Mouse (Mus musculus): ENCODE measurements at regions not wholly inside any gene's neighbourhood (a gene's known extent, or its start where the extent isn't known, plus 50 kb on each side); places are given as distances from the start of the nearest gene placed in this dataset.

DNA sequence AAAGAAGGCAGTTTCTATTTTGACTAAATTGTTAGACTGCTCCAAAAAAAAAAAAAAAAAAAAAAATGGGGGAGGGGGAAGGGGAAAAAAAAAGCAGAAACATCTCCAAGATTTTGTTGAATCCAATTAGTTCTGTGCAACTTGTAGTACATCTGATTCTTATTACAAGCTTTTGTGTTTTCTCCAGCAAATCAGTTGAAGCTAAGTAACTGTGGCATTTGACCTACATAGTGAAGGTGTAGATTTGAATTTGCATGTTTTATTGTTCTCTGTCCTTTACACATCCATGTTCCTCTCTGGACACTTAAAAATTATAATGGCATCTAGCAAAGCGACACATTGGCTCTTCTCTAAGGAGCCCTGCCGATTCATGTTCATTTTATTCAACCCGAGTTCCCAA lies 192.6 kb downstream of the Pax3 start:
- 86% methylated on average over 3 of the region's 3 CpGs for WGBS
- Histone ChIP-seq H3K4me1 (ENCODE audit: control insufficient read depth, insufficient read depth, low read length) (peaks cover 2% of the 10 kb centered on the region; the same call in 1 of the 2 replicates), H3K4me3 (ENCODE audit: low read depth, low read length) (no peak overlapping the region), H3K9me3 (replicated peaks; ENCODE audit: control insufficient read depth, low read length, poor library complexity, severe bottlenecking) (no peaks in the 10 kb centered on the region), H3K36me3 (ENCODE audit: control insufficient read depth, insufficient read depth, low read length) (no peaks in the 10 kb centered on the region), H3K4me2 (ENCODE audit: low read length) (no peak overlapping the region), H3K27me3 (ENCODE audit: control insufficient read depth, insufficient read depth, low read depth, low read length) (no peaks in the 10 kb centered on the region), H3K27ac (ENCODE audit: low read length) (no peak overlapping the region), H3K9ac (ENCODE audit: low read depth, low read length) (no peak overlapping the region)
- no peak for ATAC-seq

DNA sequence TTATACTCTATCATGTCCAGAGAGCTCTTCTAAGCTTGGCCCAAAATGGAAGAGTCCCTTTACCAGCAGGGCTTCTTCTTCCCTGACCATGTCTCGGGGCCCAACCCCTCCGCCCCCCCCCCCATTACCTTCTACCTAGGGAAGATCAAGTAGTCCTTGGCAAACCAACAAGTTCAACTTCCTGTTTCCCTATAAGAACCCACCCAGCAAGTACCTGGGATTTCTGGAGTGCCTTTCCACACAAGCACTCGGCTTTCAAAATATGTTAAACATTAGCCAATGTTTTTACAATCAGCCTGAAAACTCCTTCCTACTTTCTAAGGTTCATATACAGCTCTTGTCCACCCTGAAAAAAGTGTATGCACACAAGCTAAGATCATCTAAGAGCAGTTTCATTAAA lies 198.2 kb downstream of the Pax3 start:
- ATAC-seq = no peak
- Histone ChIP-seq H3K27me3 (ENCODE audit: control insufficient read depth, insufficient read depth, low read depth, low read length) (no peaks in the 10 kb centered on the region), H3K27ac (ENCODE audit: low read length) (no peak overlapping the region), H3K4me1 (ENCODE audit: control insufficient read depth, insufficient read depth, low read length) (no peaks in the 10 kb centered on the region), H3K9me3 (replicated peaks; ENCODE audit: control insufficient read depth, low read length, poor library complexity, severe bottlenecking) (no peaks in the 10 kb centered on the region), H3K9ac (ENCODE audit: low read depth, low read length) (no peak overlapping the region), H3K4me3 (ENCODE audit: low read depth, low read length) (no peak overlapping the region), H3K4me2 (ENCODE audit: low read length) (no peak overlapping the region), H3K36me3 (ENCODE audit: control insufficient read depth, insufficient read depth, low read length) (no peaks in the 10 kb centered on the region)
- 99% methylated on average over 3 of the region's 3 CpGs for WGBS

DNA sequence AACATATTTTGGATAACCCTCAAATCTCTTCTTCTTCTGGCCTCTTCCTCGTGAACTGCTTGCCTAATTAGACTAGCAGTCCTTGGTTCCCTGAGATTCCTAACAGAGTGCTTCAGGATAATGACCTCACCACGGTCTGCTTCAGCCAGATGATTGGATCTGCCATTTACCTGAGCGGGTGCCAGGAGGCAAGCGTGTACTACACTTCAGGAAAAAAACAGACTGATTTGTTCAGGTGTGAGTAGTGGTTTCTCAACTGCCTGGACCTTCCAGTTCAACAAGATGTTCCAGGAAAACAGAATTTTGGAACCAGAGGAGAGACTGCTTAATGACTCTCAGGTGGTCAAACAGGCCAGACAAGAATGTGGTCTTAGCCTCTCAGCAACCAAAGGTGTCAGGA lies 215.4 kb downstream of the Pax3 start:
- H3K27ac ChIP-seq (ENCODE audit: low read length) = no peak overlapping the region
- ATAC-seq = no peak
- no peak overlapping the region for H3K4me2 ChIP-seq (ENCODE audit: low read length)
- WGBS = 86% methylated on average over 4 of the region's 4 CpGs
- H3K9me3 ChIP-seq (replicated peaks; ENCODE audit: control insufficient read depth, low read length, poor library complexity, severe bottlenecking) = no peaks in the 10 kb centered on the region
- H3K9ac ChIP-seq (ENCODE audit: low read depth, low read length) = no peak overlapping the region
- H3K27me3 ChIP-seq (ENCODE audit: control insufficient read depth, insufficient read depth, low read depth, low read length) = peaks cover 4% of the 10 kb centered on the region; the same call in 1 of the 2 replicates
- H3K4me1 ChIP-seq (ENCODE audit: control insufficient read depth, insufficient read depth, low read length) = no peaks in the 10 kb centered on the region
- no peak overlapping the region for H3K4me3 ChIP-seq (ENCODE audit: low read depth, low read length)
- no peaks in the 10 kb centered on the region for H3K36me3 ChIP-seq (ENCODE audit: control insufficient read depth, insufficient read depth, low read length)

DNA sequence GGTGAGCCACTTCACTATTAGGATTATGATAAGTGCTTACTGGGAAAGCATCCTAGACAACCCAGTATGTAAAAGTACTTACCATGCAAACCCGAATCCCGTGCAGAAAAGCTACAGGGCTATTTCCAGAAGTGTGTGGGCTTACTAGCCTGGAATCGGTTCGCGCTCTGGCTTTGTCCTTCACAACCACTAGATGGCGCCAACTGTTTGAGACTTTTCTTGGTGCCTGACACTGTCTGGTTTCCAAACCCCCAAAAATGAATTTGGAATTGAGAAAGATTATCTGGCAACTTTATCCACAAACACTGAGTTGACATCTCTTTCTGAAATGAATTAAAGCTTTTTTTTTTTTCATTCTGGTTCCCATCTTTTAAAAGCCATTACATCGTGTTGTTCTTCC lies 218.2 kb downstream of the Pax3 start:
- peaks cover 4% of the 10 kb centered on the region for H3K27me3 ChIP-seq (ENCODE audit: control insufficient read depth, insufficient read depth, low read depth, low read length)
- H3K36me3 ChIP-seq (ENCODE audit: control insufficient read depth, insufficient read depth, low read length) = no peaks in the 10 kb centered on the region
- ATAC-seq = peak; percentile 67; the same call in 1 of the 2 replicates
- 4% methylated on average over 7 of the region's 7 CpGs for WGBS
- no peak overlapping the region for H3K4me2 ChIP-seq (ENCODE audit: low read length)
- H3K27ac ChIP-seq (ENCODE audit: low read length) = no peak overlapping the region
- no peaks in the 10 kb centered on the region for H3K4me1 ChIP-seq (ENCODE audit: control insufficient read depth, insufficient read depth, low read length)
- H3K9me3 ChIP-seq (replicated peaks; ENCODE audit: control insufficient read depth, low read length, poor library complexity, severe bottlenecking) = no peaks in the 10 kb centered on the region
- no peak overlapping the region for H3K4me3 ChIP-seq (ENCODE audit: low read depth, low read length)
- no peak overlapping the region for H3K9ac ChIP-seq (ENCODE audit: low read depth, low read length)

DNA sequence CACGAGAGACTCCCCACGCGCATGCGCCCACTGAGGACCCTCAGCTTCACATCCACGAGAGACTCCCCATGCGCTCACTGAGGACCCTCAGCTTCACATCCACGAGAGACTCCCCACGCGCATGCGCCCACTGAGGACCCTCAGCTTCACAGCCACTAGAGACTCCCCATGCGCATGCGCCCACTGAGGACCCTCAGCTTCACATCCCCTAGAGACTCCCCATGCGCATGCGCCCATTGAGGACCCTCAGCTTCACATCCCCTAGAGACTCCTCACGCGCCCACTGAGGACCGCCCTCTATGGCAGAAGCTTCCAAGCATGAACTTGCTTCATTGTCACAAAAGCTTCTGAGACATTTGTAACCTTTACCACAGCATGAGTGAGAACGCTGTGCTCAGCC lies 221.0 kb downstream of the Pax3 start:
- peaks cover 4% of the 10 kb centered on the region for H3K27me3 ChIP-seq (ENCODE audit: control insufficient read depth, insufficient read depth, low read depth, low read length)
- no peak overlapping the region for H3K4me3 ChIP-seq (ENCODE audit: low read depth, low read length)
- WGBS = 94% methylated on average over 18 of the region's 18 CpGs

GRCm38 (mm10) chr1:77972301-77972717 lies 224.6 kb downstream of the Pax3 start:
- no peaks in the 10 kb centered on the region; the same call in 1 of the 2 replicates for H3K27me3 ChIP-seq (ENCODE audit: control insufficient read depth, insufficient read depth, low read depth, low read length)
- H3K4me3 ChIP-seq (ENCODE audit: low read depth, low read length) = no peak overlapping the region
- no peaks in the 10 kb centered on the region for H3K36me3 ChIP-seq (ENCODE audit: control insufficient read depth, insufficient read depth, low read length)
- no peaks in the 10 kb centered on the region for H3K9me3 ChIP-seq (replicated peaks; ENCODE audit: control insufficient read depth, low read length, poor library complexity, severe bottlenecking)
- H3K4me1 ChIP-seq (ENCODE audit: control insufficient read depth, insufficient read depth, low read length) = no peaks in the 10 kb centered on the region
- no peak overlapping the region for H3K9ac ChIP-seq (ENCODE audit: low read depth, low read length)
- peak; percentile 32; the same call in 1 of the 2 replicates for ATAC-seq
- 7% methylated on average over 9 of the region's 9 CpGs for WGBS
- H3K27ac ChIP-seq (ENCODE audit: low read length) = no peak overlapping the region
- peak overlapping the region; percentile 30 for H3K4me2 ChIP-seq (ENCODE audit: low read length)

More for the DNA sequence above, 221.0 kb downstream of the Pax3 start:
- no peak for ATAC-seq
- Histone ChIP-seq H3K9me3 (replicated peaks; ENCODE audit: control insufficient read depth, low read length, poor library complexity, severe bottlenecking) (no peaks in the 10 kb centered on the region), H3K4me2 (ENCODE audit: low read length) (no peak overlapping the region), H3K9ac (ENCODE audit: low read depth, low read length) (no peak overlapping the region), H3K36me3 (ENCODE audit: control insufficient read depth, insufficient read depth, low read length) (no peaks in the 10 kb centered on the region), H3K27ac (ENCODE audit: low read length) (no peak overlapping the region), H3K4me1 (ENCODE audit: control insufficient read depth, insufficient read depth, low read length) (no peaks in the 10 kb centered on the region)

- no peak for ATAC-seq
- H3K27me3 ChIP-seq (ENCODE audit: control insufficient read depth, insufficient read depth, low read depth, low read length) = no peaks in the 10 kb centered on the region
- no peak overlapping the region for H3K27ac ChIP-seq (ENCODE audit: low read length)
- H3K36me3 ChIP-seq (ENCODE audit: control insufficient read depth, insufficient read depth, low read length) = no peaks in the 10 kb centered on the region
- WGBS = 52% methylated on average over 3 of the region's 3 CpGs
- no peak overlapping the region for H3K4me2 ChIP-seq (ENCODE audit: low read length)
- H3K9ac ChIP-seq (ENCODE audit: low read depth, low read length) = no peak overlapping the region
- no peaks in the 10 kb centered on the region for H3K9me3 ChIP-seq (replicated peaks; ENCODE audit: control insufficient read depth, low read length, poor library complexity, severe bottlenecking)
- no peak overlapping the region for H3K4me3 ChIP-seq (ENCODE audit: low read depth, low read length)
- H3K4me1 ChIP-seq (ENCODE audit: control insufficient read depth, insufficient read depth, low read length) = no peaks in the 10 kb centered on the region
Measured at GRCm38 (mm10) chr1:77964656-77965335, 232.1 kb downstream of the Pax3 start.

DNA sequence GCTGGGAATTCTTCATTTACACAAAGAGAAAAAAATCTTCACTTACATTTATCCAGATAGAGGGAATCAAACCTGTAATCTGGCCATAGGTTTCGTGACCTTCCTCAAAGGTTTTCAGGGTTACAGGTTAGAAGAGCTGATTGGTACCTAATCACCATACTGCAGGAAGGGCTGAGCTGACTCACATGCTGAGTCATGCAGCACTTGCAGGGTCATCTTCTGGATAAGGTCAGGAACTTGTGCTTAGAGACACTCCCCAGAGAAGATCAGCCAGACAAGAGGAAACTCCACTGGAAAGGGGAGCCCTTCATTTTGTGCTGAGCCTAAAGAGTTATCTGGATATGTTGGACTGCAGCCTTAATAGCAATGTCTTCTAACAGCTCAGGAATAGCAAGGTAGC lies 237.6 kb downstream of the Pax3 start:
- Histone ChIP-seq H3K27me3 (ENCODE audit: control insufficient read depth, insufficient read depth, low read depth, low read length) (no peaks in the 10 kb centered on the region), H3K4me3 (ENCODE audit: low read depth, low read length) (no peak overlapping the region), H3K4me2 (ENCODE audit: low read length) (no peak overlapping the region), H3K9me3 (replicated peaks; ENCODE audit: control insufficient read depth, low read length, poor library complexity, severe bottlenecking) (no peaks in the 10 kb centered on the region), H3K36me3 (ENCODE audit: control insufficient read depth, insufficient read depth, low read length) (no peaks in the 10 kb centered on the region), H3K9ac (ENCODE audit: low read depth, low read length) (no peak overlapping the region), H3K27ac (ENCODE audit: low read length) (no peak overlapping the region), H3K4me1 (ENCODE audit: control insufficient read depth, insufficient read depth, low read length) (no peaks in the 10 kb centered on the region)
- no peak for ATAC-seq
- 83% methylated on average over 1 of the region's 1 CpGs for whole genome bisulfite sequencing

- H3K9ac ChIP-seq (ENCODE audit: low read depth, low read length) = no peak overlapping the region
- H3K9me3 ChIP-seq (replicated peaks; ENCODE audit: control insufficient read depth, low read length, poor library complexity, severe bottlenecking) = no peaks in the 10 kb centered on the region
- no peak overlapping the region for H3K27ac ChIP-seq (ENCODE audit: low read length)
- H3K4me1 ChIP-seq (ENCODE audit: control insufficient read depth, insufficient read depth, low read length) = no peaks in the 10 kb centered on the region
- no peak overlapping the region for H3K4me2 ChIP-seq (ENCODE audit: low read length)
- no peak for ATAC-seq
- no peaks in the 10 kb centered on the region for H3K27me3 ChIP-seq (ENCODE audit: control insufficient read depth, insufficient read depth, low read depth, low read length)
- no peaks in the 10 kb centered on the region for H3K36me3 ChIP-seq (ENCODE audit: control insufficient read depth, insufficient read depth, low read length)
- H3K4me3 ChIP-seq (ENCODE audit: low read depth, low read length) = no peak overlapping the region
- 70% methylated on average over 8 of the region's 8 CpGs for WGBS
Measured at GRCm38 (mm10) chr1:77957156-77957767, 239.7 kb downstream of the Pax3 start.

All from midbrain, embryonic 16.5 days (tissue).